Mouse (Mus musculus) ES-Bruce4 (cell line): ENCODE data around the gene Drd1.

ENCODE experiments used
- CTCF ChIP-seq: IDR thresholded peaks from one replicate; pipeline ENCODE4 v1.8.1; 2011; ENCODE audit warnings: low read depth, low read length
- EP300 ChIP-seq: IDR thresholded peaks from 2 replicates; pipeline ENCODE4 v1.6.1; 2011; ENCODE audit warnings: low read depth, low read length; ENCODE audit not compliant: insufficient read depth
- POLR2A ChIP-seq: IDR thresholded peaks from one replicate; pipeline ENCODE4 v1.8.1; 2011; ENCODE audit warnings: low read length; ENCODE audit not compliant: insufficient read depth

DNA sequence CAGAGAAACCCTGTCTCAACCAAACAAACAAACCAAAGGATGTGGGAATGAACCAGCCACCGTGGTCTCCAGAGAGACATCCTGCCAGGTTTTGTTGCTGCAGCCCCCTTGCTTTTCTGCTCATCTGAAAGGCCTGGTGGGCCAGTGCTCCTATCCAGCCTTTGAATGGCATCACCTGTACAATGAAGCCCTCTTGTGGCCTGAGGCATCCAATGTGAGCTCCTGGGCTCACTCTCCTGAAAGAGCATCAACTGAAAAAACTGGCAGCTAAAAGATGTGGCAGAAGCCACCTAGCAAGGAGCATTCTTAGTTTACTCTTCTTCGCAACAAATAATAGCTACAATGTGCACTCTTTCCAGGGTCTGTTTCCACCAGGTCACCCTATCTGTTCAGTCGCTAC is 6.6 kb upstream of the Drd1 start:
- TF ChIP-seq POLR2A (no peak), CTCF (no peak), EP300 (no peak)
